Mouse (Mus musculus) lung, adult 18-20 months (tissue): ENCODE measurements around the gene Hpf1.

Experiments
- DNase-seq, 2 experiments: peaks; one replicate each; pipeline ENCODE4 v3.0.0; 2022; ENCODE audit warnings: mixed read lengths in 2 of 2

Gene Hpf1

GRCm38 (mm10) chr8:60900147-60900546, 9.9 kb downstream of the Hpf1 start:
- peak; percentile 36 to 58 for DNase-seq

GRCm38 (mm10) chr8:60912081-60912480, 21.9 kb downstream of the Hpf1 start:
- no peak for DNase-seq

- DNase-seq: no peak
These were observed 22.3 kb downstream of the Hpf1 start for GRCm38 (mm10) chr8:60912554-60912953.

GRCm38 (mm10) chr8:60919069-60919468, 28.9 kb downstream of the Hpf1 start:
- DNase-seq: no peak

- no peak for DNase-seq
These were observed 30.0 kb downstream of the Hpf1 start for GRCm38 (mm10) chr8:60920176-60920575.

DNA sequence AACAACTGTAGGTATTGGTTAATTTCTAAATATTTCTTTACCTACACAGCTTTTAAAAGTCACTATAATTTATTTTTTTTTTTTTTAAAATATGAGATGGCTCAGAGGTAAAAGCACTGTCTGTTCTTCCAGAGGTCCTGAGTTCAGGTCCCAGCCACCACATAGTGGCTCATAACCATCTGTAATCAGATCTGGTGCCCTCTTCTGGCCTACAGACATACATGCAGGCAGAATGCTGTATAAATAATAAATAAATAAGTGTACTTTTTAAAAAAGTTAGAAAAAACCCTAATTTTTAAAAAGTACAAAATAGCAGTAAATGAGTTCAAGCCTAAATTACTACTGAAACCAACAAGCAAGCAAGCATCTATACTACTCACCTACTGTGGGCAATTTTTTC, 43.4 kb downstream of the Hpf1 start:
- no peak for DNase-seq

GRCm38 (mm10) chr8:60938717-60939424, 48.7 kb downstream of the Hpf1 start:
- no peak for DNase-seq

DNA sequence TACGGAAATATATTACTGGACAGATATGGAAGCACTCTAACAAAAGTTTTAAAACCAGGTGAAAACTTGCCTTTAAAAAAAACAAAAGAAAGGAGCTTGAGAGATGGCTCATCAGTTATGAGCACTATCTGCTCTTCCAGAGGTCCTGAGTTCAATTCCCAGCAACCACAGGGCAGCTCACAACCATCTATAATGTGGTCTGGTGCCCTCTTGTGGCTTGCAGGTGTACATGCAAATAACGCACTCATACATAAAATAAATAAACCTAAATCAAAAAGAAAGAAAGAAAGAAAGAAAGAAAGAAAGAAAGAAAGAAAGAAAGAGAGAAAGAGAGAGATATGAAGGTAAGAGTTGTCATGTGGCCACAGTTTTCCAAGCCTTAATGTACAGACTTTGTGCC, 52.6 kb downstream of the Hpf1 start:
- no peak for DNase-seq

DNA sequence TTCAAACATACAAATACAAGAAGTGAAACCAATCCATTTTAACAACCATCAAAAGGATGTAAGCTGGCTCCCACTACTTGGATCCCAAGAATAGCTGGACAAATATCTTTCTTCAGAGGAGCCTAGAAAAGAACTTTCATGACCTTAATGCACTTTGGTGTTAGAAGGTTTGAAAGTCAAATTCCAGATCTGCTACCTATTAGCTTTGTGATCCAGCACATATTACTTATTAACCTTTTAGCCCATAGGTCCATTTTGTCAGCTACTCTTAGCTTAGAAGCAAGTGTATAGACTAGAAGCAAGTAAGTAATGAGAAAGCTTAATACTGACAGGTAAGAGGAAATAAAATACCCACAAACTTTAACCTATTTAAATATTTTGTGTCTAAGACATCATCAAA, 57.3 kb downstream of the Hpf1 start:
- DNase-seq: no peak

DNA sequence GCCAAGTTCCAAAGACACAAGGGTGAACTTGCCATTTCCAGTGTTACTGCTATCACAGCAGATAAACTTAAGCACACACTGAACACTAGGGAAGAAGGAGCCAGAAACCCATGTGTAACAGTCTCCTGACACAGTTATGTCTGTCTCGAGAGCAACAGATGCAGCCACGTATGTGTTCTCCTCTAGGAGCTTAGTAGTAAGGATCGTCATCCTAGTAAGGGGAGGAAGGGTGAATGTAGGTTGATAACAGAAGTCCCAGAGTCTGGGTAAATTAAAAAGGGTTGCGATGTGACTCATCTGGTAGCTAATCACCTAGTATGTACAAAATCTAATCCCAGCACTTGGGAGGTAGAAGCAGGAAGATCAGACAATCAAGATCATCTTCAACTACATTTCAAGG, 59.6 kb downstream of the Hpf1 start:
- no peak for DNase-seq

- no peak for DNase-seq
These were observed 61.1 kb downstream of the Hpf1 start for GRCm38 (mm10) chr8:60951271-60951670.

DNA sequence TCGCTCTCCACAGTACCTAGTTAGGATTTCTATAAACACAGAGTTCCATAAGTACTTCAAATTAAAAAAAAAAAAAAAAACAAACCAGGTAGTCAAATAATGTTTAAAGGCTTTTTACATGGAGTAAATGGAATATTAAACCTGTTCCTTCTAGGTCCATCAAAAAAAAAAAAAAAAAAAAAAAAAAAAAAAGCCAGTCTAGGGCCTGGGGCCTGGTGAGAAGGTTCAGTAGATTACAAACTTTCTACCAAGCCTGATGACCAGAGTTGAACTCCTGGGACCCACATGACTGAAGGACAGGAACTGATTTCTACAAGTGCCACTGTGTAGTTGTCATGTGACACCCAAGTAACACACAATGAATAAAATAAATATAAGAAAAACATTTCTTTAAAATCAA, 61.5 kb downstream of the Hpf1 start:
- no peak for DNase-seq

DNA sequence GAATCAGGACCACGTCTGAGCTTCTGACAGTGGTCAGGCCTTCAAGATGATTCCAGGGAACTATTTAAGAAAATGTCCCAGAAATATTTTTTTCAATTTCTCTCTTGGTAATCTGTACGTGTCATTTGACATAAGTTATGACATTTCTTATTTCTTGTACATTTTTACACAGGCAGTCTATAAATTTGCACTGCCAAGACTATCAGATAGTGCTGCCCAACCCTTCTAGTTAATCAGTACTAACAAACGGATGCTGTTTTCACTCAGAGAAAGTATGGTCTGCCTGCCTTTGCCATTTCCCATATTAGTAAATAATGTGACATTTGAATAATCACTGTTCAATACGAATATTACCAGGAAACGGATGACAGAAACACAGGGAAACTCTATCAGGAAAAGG, 62.6 kb downstream of the Hpf1 start:
- DNase-seq: no peak

- DNase-seq: peak; percentile 73 to 83
These were observed 64.2 kb downstream of the Hpf1 start for GRCm38 (mm10) chr8:60954281-60955014.

GRCm38 (mm10) chr8:60956847-60957246, 66.6 kb downstream of the Hpf1 start:
- DNase-seq: no peak
